Mouse (Mus musculus): ENCODE measurements around the gene Man1c1. TPM values are rescaled to one million over a fixed set of nuclear protein-coding genes. Genes with fewer than 3 reads are reported as not detected.
A peak's percentile ranks its signal among the peaks of the same experiment; 100 is the strongest.

Gene Man1c1
- polyA plus RNA-seq, 1 experiment from 2014 or later, result 4.8 TPM

- H3K9ac ChIP-seq (ENCODE audit: low read length), result no peak overlapping the region
- H3K27me3 ChIP-seq (ENCODE audit: control insufficient read depth, insufficient read depth, low read length), result no peaks in the 10 kb centered on the region
- DNase-seq (ENCODE audit: low spot score) (no peak), ATAC-seq (ENCODE audit: insufficient read depth, low FRiP score, low TSS enrichment) (no peak)
- WGBS, result 84% methylated on average over 13 of the region's 13 CpGs
- H3K27ac ChIP-seq (ENCODE audit: low read depth, low read length), result no peak overlapping the region
- peaks cover 5% of the 10 kb centered on the region; the same call in 1 of the 2 replicates for H3K4me1 ChIP-seq (ENCODE audit: control insufficient read depth, insufficient read depth, low read length)
- H3K4me3 ChIP-seq (ENCODE audit: low read depth, low read length), result no peak overlapping the region
- no peak overlapping the region for H3K4me2 ChIP-seq (ENCODE audit: low read depth)
- H3K36me3 ChIP-seq (ENCODE audit: control insufficient read depth, insufficient read depth, low read length), result no peaks in the 10 kb centered on the region
- no peaks in the 10 kb centered on the region for H3K9me3 ChIP-seq (ENCODE audit: control insufficient read depth, low read length)
These were observed 17.9 kb downstream of the Man1c1 start for GRCm38 (mm10) chr4:134686022-134686661.

DNA sequence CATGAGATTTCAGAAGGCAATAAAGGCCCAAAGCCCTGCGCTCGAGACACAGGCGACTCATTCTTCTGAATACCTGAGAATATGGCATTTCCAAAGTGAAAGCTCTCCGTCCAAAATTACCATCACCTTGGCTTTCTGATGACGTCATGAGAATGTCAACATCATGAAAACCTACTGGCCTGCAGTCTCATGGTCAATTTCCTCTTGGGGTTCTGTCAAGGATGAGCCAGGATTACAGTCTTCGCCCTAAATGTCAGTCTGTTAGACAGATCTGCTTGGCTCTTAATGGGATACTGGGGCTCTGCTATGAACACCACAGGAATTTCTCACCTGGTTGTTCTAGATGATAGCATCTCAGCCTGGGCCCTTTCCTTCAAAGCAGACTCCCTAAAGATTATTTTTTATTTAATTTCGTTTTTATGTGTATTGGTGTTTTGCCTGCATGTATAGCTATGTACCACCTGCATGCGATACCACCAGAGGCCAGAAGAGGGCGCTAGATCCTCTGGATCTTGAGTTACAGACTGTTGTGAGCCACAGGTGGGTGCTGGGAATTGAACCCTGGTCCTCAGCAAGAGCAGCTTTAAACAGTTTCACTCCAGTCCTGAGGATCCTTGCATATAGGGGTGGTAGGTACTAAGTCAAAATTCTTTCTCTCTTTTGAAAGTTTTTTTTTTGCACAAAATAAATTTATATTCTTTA lies 19.3 kb downstream of the Man1c1 start:
- Histone ChIP-seq H3K4me1 (ENCODE audit: control insufficient read depth, insufficient read depth, low read length) (peaks cover 5% of the 10 kb centered on the region; the same call in 1 of the 2 replicates), H3K4me3 (ENCODE audit: low read depth, low read length) (no peak overlapping the region), H3K27ac (ENCODE audit: low read depth, low read length) (no peak overlapping the region), H3K27me3 (ENCODE audit: control insufficient read depth, insufficient read depth, low read length) (no peaks in the 10 kb centered on the region), H3K9me3 (ENCODE audit: control insufficient read depth, low read length) (no peaks in the 10 kb centered on the region), H3K4me2 (ENCODE audit: low read depth) (no peak overlapping the region), H3K9ac (ENCODE audit: low read length) (no peak overlapping the region), H3K36me3 (ENCODE audit: control insufficient read depth, insufficient read depth, low read length) (no peaks in the 10 kb centered on the region)
- DNase-seq (ENCODE audit: low spot score) (no peak), ATAC-seq (ENCODE audit: insufficient read depth, low FRiP score, low TSS enrichment) (no peak)
- WGBS, result 77% methylated on average over 9 of the region's 9 CpGs

- Histone ChIP-seq H3K9ac (ENCODE audit: low read length) (no peak overlapping the region), H3K36me3 (ENCODE audit: control insufficient read depth, insufficient read depth, low read length) (no peaks in the 10 kb centered on the region), H3K4me3 (ENCODE audit: low read depth, low read length) (no peak overlapping the region), H3K27ac (ENCODE audit: low read depth, low read length) (0 out of 2 replicates have a peak overlapping the region, but pooled peaks have one; percentile 27), H3K27me3 (ENCODE audit: control insufficient read depth, insufficient read depth, low read length) (no peaks in the 10 kb centered on the region), H3K9me3 (ENCODE audit: control insufficient read depth, low read length) (no peaks in the 10 kb centered on the region), H3K4me1 (ENCODE audit: control insufficient read depth, insufficient read depth, low read length) (peaks cover 5% of the 10 kb centered on the region; the same call in 1 of the 2 replicates), H3K4me2 (ENCODE audit: low read depth) (no peak overlapping the region)
- DNase-seq (ENCODE audit: low spot score), result peak; percentile 23
- no peak for ATAC-seq (ENCODE audit: insufficient read depth, low FRiP score, low TSS enrichment)
- 56% methylated on average over 8 of the region's 8 CpGs for WGBS
These were observed 20.2 kb downstream of the Man1c1 start for GRCm38 (mm10) chr4:134683892-134684291.

DNA sequence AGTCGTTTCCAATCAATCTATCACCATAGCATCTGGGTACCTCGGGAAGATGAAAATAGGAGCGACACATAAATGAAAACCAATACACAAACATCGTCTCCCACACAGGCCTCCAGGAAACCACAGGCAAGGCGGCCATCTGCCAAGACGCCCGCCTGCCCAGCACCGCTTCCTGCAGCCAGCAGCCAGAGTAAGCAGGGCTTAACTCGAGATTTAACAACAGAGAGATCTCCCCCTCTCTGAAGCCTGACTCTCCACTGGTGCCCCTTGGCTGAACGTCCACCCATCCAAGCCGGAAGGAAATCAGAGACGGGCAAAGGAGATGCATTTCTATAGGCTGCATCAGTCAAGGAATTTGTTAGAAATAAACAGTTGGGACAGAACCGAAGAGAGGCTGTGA lies 21.1 kb downstream of the Man1c1 start:
- no peak overlapping the region for H3K4me3 ChIP-seq (ENCODE audit: low read depth, low read length)
- WGBS, result 55% methylated on average over 13 of the region's 13 CpGs
- DNase-seq (ENCODE audit: low spot score), result peak; percentile 24
- ATAC-seq (ENCODE audit: insufficient read depth, low FRiP score, low TSS enrichment), result no peak
- H3K36me3 ChIP-seq (ENCODE audit: control insufficient read depth, insufficient read depth, low read length), result no peaks in the 10 kb centered on the region
- no peaks in the 10 kb centered on the region for H3K9me3 ChIP-seq (ENCODE audit: control insufficient read depth, low read length)
- peaks cover 10% of the 10 kb centered on the region for H3K4me1 ChIP-seq (ENCODE audit: control insufficient read depth, insufficient read depth, low read length)
- H3K27ac ChIP-seq (ENCODE audit: low read depth, low read length), result no peak overlapping the region
- H3K9ac ChIP-seq (ENCODE audit: low read length), result no peak overlapping the region; the same call in 1 of the 2 replicates
- H3K27me3 ChIP-seq (ENCODE audit: control insufficient read depth, insufficient read depth, low read length), result no peaks in the 10 kb centered on the region
- H3K4me2 ChIP-seq (ENCODE audit: low read depth), result no peak overlapping the region

DNA sequence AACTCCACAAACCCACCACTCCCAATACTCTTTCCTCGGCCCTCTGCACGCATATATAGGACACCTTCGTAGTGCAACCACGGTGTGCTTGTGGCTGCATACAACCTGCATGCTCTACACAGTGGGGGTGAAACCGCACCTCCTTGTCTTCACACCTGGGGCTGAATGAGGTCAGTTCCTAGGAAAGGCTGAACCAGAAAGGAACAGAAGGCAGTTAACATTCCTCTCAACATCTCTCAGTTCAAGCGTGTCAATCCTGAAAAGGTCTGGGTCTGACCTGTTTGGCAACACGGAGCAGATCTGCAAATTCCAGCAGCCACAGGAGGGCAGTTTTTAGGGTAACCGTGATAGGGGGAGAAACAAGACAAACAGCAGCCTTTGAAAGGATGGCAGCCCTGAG lies 21.7 kb downstream of the Man1c1 start:
- no peaks in the 10 kb centered on the region for H3K27me3 ChIP-seq (ENCODE audit: control insufficient read depth, insufficient read depth, low read length)
- 79% methylated on average over 8 of the region's 8 CpGs for WGBS
- DNase-seq (ENCODE audit: low spot score) (no peak), ATAC-seq (ENCODE audit: insufficient read depth, low FRiP score, low TSS enrichment) (no peak)
- no peaks in the 10 kb centered on the region for H3K9me3 ChIP-seq (ENCODE audit: control insufficient read depth, low read length)
- no peak overlapping the region for H3K4me3 ChIP-seq (ENCODE audit: low read depth, low read length)
- H3K27ac ChIP-seq (ENCODE audit: low read depth, low read length), result no peak overlapping the region
- peaks cover 13% of the 10 kb centered on the region for H3K4me1 ChIP-seq (ENCODE audit: control insufficient read depth, insufficient read depth, low read length)
- H3K9ac ChIP-seq (ENCODE audit: low read length), result no peak overlapping the region
- H3K36me3 ChIP-seq (ENCODE audit: control insufficient read depth, insufficient read depth, low read length), result no peaks in the 10 kb centered on the region
- H3K4me2 ChIP-seq (ENCODE audit: low read depth), result no peak overlapping the region

- no peak overlapping the region for H3K4me2 ChIP-seq (ENCODE audit: low read depth)
- no peaks in the 10 kb centered on the region for H3K27me3 ChIP-seq (ENCODE audit: control insufficient read depth, insufficient read depth, low read length)
- DNase-seq (ENCODE audit: low spot score), result no peak
- no peaks in the 10 kb centered on the region for H3K36me3 ChIP-seq (ENCODE audit: control insufficient read depth, insufficient read depth, low read length)
- WGBS, result 87% methylated on average over 7 of the region's 7 CpGs
- no peak overlapping the region for H3K4me3 ChIP-seq (ENCODE audit: low read depth, low read length)
- peaks cover 13% of the 10 kb centered on the region for H3K4me1 ChIP-seq (ENCODE audit: control insufficient read depth, insufficient read depth, low read length)
- no peak overlapping the region for H3K27ac ChIP-seq (ENCODE audit: low read depth, low read length)
- H3K9me3 ChIP-seq (ENCODE audit: control insufficient read depth, low read length), result no peaks in the 10 kb centered on the region
- no peak for ATAC-seq (ENCODE audit: insufficient read depth, low FRiP score, low TSS enrichment)
- no peak overlapping the region for H3K9ac ChIP-seq (ENCODE audit: low read length)
These were observed 22.3 kb downstream of the Man1c1 start for GRCm38 (mm10) chr4:134681819-134682218.

- Histone ChIP-seq H3K27ac (ENCODE audit: low read depth, low read length) (no peak overlapping the region), H3K4me2 (ENCODE audit: low read depth) (no peak overlapping the region), H3K4me1 (ENCODE audit: control insufficient read depth, insufficient read depth, low read length) (peaks cover 24% of the 10 kb centered on the region), H3K27me3 (ENCODE audit: control insufficient read depth, insufficient read depth, low read length) (no peaks in the 10 kb centered on the region), H3K36me3 (ENCODE audit: control insufficient read depth, insufficient read depth, low read length) (no peaks in the 10 kb centered on the region), H3K4me3 (ENCODE audit: low read depth, low read length) (no peak overlapping the region), H3K9ac (ENCODE audit: low read length) (no peak overlapping the region), H3K9me3 (ENCODE audit: control insufficient read depth, low read length) (no peaks in the 10 kb centered on the region)
- no peak for ATAC-seq (ENCODE audit: insufficient read depth, low FRiP score, low TSS enrichment)
- no peak for DNase-seq (ENCODE audit: low spot score)
- WGBS, result 45% methylated on average over 17 of the region's 17 CpGs
These were observed 26.3 kb downstream of the Man1c1 start for GRCm38 (mm10) chr4:134677556-134678508.

DNA sequence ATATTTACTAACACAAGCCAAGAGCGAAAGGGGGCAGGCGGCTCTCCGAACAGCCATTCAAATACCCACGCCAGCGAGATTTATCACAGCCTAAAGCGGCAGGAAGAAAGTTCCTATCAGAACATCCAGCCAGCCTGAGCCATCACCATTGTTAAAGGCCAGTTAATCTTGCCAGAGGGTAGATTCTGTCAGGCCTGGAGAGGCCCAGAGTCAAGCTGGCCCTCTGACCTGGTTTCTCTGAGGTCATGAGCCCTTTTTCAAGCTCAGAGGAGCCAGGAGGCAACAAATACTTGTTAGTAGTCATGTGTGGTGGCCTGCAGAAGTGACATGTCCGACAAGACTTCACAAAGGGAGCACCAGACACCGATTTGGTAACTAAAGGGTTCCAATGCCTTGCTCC lies 28.3 kb downstream of the Man1c1 start:
- no peaks in the 10 kb centered on the region for H3K9me3 ChIP-seq (ENCODE audit: control insufficient read depth, low read length)
- no peaks in the 10 kb centered on the region for H3K27me3 ChIP-seq (ENCODE audit: control insufficient read depth, insufficient read depth, low read length)
- WGBS, result 25% methylated on average over 8 of the region's 8 CpGs
- no peak overlapping the region for H3K4me2 ChIP-seq (ENCODE audit: low read depth)
- H3K27ac ChIP-seq (ENCODE audit: low read depth, low read length), result peak overlapping the region; percentile 49; the same call in 1 of the 2 replicates
- H3K4me3 ChIP-seq (ENCODE audit: low read depth, low read length), result no peak overlapping the region
- peaks cover 22% of the 10 kb centered on the region for H3K4me1 ChIP-seq (ENCODE audit: control insufficient read depth, insufficient read depth, low read length)
- H3K9ac ChIP-seq (ENCODE audit: low read length), result no peak overlapping the region
- ATAC-seq (ENCODE audit: insufficient read depth, low FRiP score, low TSS enrichment), result no peak
- no peak for DNase-seq (ENCODE audit: low spot score)
- H3K36me3 ChIP-seq (ENCODE audit: control insufficient read depth, insufficient read depth, low read length), result no peaks in the 10 kb centered on the region
